Mouse (Mus musculus) left cerebral cortex, adult 9 months (tissue): Measurements from ENCODE around the gene Spc24.

Experiments used
- DNase-seq, 2 experiments: peaks; one replicate each; pipeline ENCODE4 v3.0.0; 2022; ENCODE audit warnings: low spot score in 2 of 2

Gene Spc24

DNA sequence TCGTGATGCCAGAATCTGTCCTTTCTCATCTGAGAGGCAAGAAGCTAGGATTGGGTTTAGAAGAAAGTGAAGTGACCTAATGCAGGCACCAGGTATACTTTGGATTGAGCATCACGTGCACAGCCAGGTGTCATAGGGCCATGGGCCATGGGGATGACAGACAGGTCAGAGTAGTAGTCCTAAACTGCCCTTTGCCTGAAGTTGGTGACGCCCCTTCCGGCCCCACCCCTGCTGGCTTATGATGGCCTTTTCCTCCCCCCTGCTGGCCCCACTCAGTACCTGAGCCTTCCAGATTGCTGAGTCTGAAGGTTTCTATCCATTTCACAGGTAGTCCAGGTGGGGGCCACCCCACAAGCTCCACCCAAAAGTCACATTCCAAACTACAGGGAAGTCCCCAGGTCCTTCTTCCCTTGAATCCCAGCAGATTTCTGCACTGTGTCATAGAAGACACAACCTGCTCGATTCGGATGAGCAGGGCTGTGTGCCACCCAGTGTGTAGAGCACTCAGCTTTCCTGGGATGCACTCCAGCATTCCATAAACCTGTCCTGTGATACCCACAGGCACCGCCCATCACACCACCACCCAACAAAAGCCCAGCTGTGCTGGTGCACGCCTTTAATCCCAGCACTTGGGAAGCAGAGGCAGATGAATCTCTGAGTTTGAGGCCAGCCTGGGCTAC, 53.4 kb downstream of the Spc24 start:
- no peak for DNase-seq

GRCm38 (mm10) chr9:21706085-21706484, 54.0 kb downstream of the Spc24 start:
- no peak for DNase-seq
